Mouse (Mus musculus) CH12.LX (cell line): ENCODE measurements around the gene Prr19. TPM values are rescaled to one million over a fixed set of nuclear protein-coding genes. Genes with fewer than 3 reads are reported as not detected.
"Not testable (repeated sequence)": the region's sequence is repeated elsewhere in the genome, so short reads cannot be mapped to it uniquely, and the experiment has no call there.

Source experiments
- DNase-seq: peaks from one replicate; pipeline ENCODE4 v3.0.0-alpha.2; 2013; ENCODE audit errors: extremely low read depth
- H3K27ac ChIP-seq: 2 replicates; pipeline ENCODE4 v1.5.1; 2012; ENCODE audit warnings: low read depth, mild to moderate bottlenecking, control low read depth, moderate library complexity; ENCODE audit not compliant: insufficient read depth
- H3K27me3 ChIP-seq: replicated peaks from 2 replicates; pipeline ENCODE3; 2012; ENCODE audit warnings: inconsistent platforms
- H3K36me3 ChIP-seq, 2 experiments: replicated peaks in 1 of 2; 2 replicates each; pipeline versions ENCODE3 to v1.6.1; 2012; ENCODE audit warnings: inconsistent platforms in 1 of 2, low read length in 1 of 2, mild to moderate bottlenecking in 1 of 2, mixed read lengths in 1 of 2, moderate library complexity in 1 of 2; ENCODE audit not compliant: control insufficient read depth in 1 of 2, insufficient read depth in 1 of 2
- H3K4me1 ChIP-seq, 2 experiments: 2 replicates each; pipeline ENCODE4 v1.6.1; 2012; ENCODE audit warnings: inconsistent platforms in 1 of 2, moderate library complexity in 1 of 2; ENCODE audit not compliant: insufficient read depth in 2 of 2, control insufficient read depth in 1 of 2
- H3K4me2 ChIP-seq: 2 replicates; pipeline ENCODE4 v1.6.1; 2012; ENCODE audit warnings: low read depth, mild to moderate bottlenecking, control low read depth; ENCODE audit not compliant: poor library complexity, insufficient read depth, severe bottlenecking
- H3K4me3 ChIP-seq, 3 experiments: fragments of 150-350 bp in 1 of 3; sonication (generic) in 1 of 3; replicated peaks in 1 of 3; 2 replicates each; pipeline versions ENCODE3 to v1.5.1; 2011 to 2012; ENCODE audit warnings: low read depth in 2 of 3, low read length in 2 of 3, mild to moderate bottlenecking in 2 of 3, moderate library complexity in 2 of 3, control low read depth in 1 of 3, improper control_type of control experiment in 1 of 3, inconsistent platforms in 1 of 3, mixed read lengths in 1 of 3; ENCODE audit not compliant: poor library complexity in 1 of 3
- H3K79me2 ChIP-seq: replicated peaks from 2 replicates; pipeline ENCODE4 v1.6.1; 2012; ENCODE audit warnings: mild to moderate bottlenecking, moderate library complexity; ENCODE audit not compliant: control insufficient read depth, poor library complexity, insufficient read depth, severe bottlenecking; ENCODE audit errors: extremely low read depth
- H3K9ac ChIP-seq: 2 replicates; pipeline ENCODE4 v1.6.1; 2012; ENCODE audit warnings: low read depth, mild to moderate bottlenecking, control low read depth, moderate library complexity; ENCODE audit not compliant: insufficient read depth
- H3K9me3 ChIP-seq: replicated peaks from 2 replicates; pipeline ENCODE3; 2012; ENCODE audit warnings: low read length, inconsistent platforms, mixed read lengths
- CTCF ChIP-seq, 2 experiments: IDR thresholded peaks in 1 of 2; conservative IDR thresholded peaks in 1 of 2; 2 replicates each; pipeline ENCODE4 v1.5.1; 2011 to 2012; ENCODE audit warnings: low read depth in 2 of 2, low read length in 2 of 2, improper control_type of control experiment in 1 of 2, inconsistent platforms in 1 of 2, mild to moderate bottlenecking in 1 of 2, moderate library complexity in 1 of 2
- ELF1 ChIP-seq: IDR thresholded peaks from 2 replicates; pipeline ENCODE4 v1.6.1; 2014; ENCODE audit warnings: low read depth, mild to moderate bottlenecking, inconsistent platforms, low read length, improper control_type of control experiment
- EP300 ChIP-seq: IDR thresholded peaks from 2 replicates; pipeline ENCODE4 v1.6.1; 2011; ENCODE audit warnings: low read length, improper control_type of control experiment
- HCFC1 ChIP-seq: IDR thresholded peaks from 2 replicates; pipeline ENCODE4 v1.6.1; 2012; ENCODE audit warnings: low read depth, mild to moderate bottlenecking, inconsistent platforms, low read length, improper control_type of control experiment
- IRF4 ChIP-seq: IDR thresholded peaks from 2 replicates; pipeline ENCODE4 v1.6.1; 2014; ENCODE audit warnings: low read depth, mild to moderate bottlenecking, inconsistent platforms, low read length, improper control_type of control experiment
- JUND ChIP-seq: conservative IDR thresholded peaks from 2 replicates; pipeline ENCODE4 v1.6.1; 2011; ENCODE audit warnings: low read depth, low read length, improper control_type of control experiment
- MAFK ChIP-seq: IDR thresholded peaks from 2 replicates; pipeline ENCODE4 v1.6.1; 2011; ENCODE audit warnings: low read length, improper control_type of control experiment; ENCODE audit not compliant: insufficient replicate concordance
- MAZ ChIP-seq: IDR thresholded peaks from 2 replicates; pipeline ENCODE4 v1.6.1; 2012; ENCODE audit warnings: low read depth, mild to moderate bottlenecking, inconsistent platforms, low read length, improper control_type of control experiment, moderate library complexity
- MEF2A ChIP-seq: IDR thresholded peaks from 2 replicates; pipeline ENCODE4 v1.6.1; 2014; ENCODE audit warnings: low read depth, mild to moderate bottlenecking, inconsistent platforms, low read length, improper control_type of control experiment, borderline replicate concordance
- NELFE ChIP-seq: IDR thresholded peaks from 2 replicates; pipeline ENCODE4 v1.6.1; 2011; ENCODE audit warnings: low read depth, low read length, improper control_type of control experiment
- NRF1 ChIP-seq: IDR thresholded peaks from 2 replicates; pipeline ENCODE4 v1.6.1; 2014; ENCODE audit warnings: low read depth, mild to moderate bottlenecking, inconsistent platforms, low read length, improper control_type of control experiment, moderate library complexity
- PAX5 ChIP-seq: IDR thresholded peaks from 2 replicates; pipeline ENCODE4 v1.6.1; 2012; ENCODE audit warnings: low read length, inconsistent platforms, mixed read lengths
- RCOR1 ChIP-seq: conservative IDR thresholded peaks from 2 replicates; pipeline ENCODE4 v1.6.1; 2012; ENCODE audit warnings: low read depth, mild to moderate bottlenecking, inconsistent platforms, low read length, improper control_type of control experiment
- SMC3 ChIP-seq: IDR thresholded peaks from 2 replicates; pipeline ENCODE4 v1.6.1; 2011; ENCODE audit warnings: low read depth, low read length, improper control_type of control experiment
- TBP ChIP-seq: conservative IDR thresholded peaks from 2 replicates; pipeline ENCODE4 v1.6.1; 2011; ENCODE audit warnings: low read depth, low read length, improper control_type of control experiment
- TCF12 ChIP-seq: IDR thresholded peaks from 2 replicates; pipeline ENCODE4 v1.6.1; 2014; ENCODE audit warnings: low read depth, mild to moderate bottlenecking, inconsistent platforms, low read length, improper control_type of control experiment
- UBTF ChIP-seq: IDR thresholded peaks from 2 replicates; pipeline ENCODE4 v1.6.1; 2012; ENCODE audit warnings: low read depth, mild to moderate bottlenecking, inconsistent platforms, low read length, improper control_type of control experiment, moderate library complexity
- USF1 ChIP-seq: IDR thresholded peaks from 2 replicates; pipeline ENCODE4 v1.6.1; 2014; ENCODE audit warnings: low read depth, mild to moderate bottlenecking, inconsistent platforms, low read length, improper control_type of control experiment
- ZMIZ1 ChIP-seq: IDR thresholded peaks from 2 replicates; pipeline ENCODE4 v1.6.1; 2012; ENCODE audit warnings: low read depth, mild to moderate bottlenecking, inconsistent platforms, low read length, improper control_type of control experiment
- ZNF384 ChIP-seq: IDR thresholded peaks from 2 replicates; pipeline ENCODE4 v1.6.1; 2012; ENCODE audit warnings: low read depth, low read length, improper control_type of control experiment, inconsistent platforms
- dilution Hi-C: fragments of 300-500 bp; cut with MboI; formaldehyde crosslinking; loops from 2 replicates; pipeline ENCODE4 v1.14.3; 2020; ENCODE audit warnings: low sequenced_read_pairs; ENCODE audit not compliant: extremely low pct_unique_long_range_greater_than_20kb, extremely low pct_ligation_motif_present
- in situ Hi-C: fragments of 300-500 bp; cut with MboI; formaldehyde crosslinking; loops from 3 replicates; pipeline ENCODE4 v1.14.3; 2019; ENCODE audit warnings: low sequenced_read_pairs, low pct_ligation_motif_present, low pct_unique_long_range_greater_than_20kb, mixed read lengths
- polyA plus RNA-seq: library from polyadenylated mRNA; unstranded; fragments of >175 nt; gene quantifications from 2 replicates; pipeline ENCODE4 v1.2.1, GENCODE M21; 2012; ENCODE audit warnings: low read depth; ENCODE audit not compliant: insufficient read length
- total RNA-seq, 2 experiments: library from RNA; depleted of rRNA; stranded (reverse); fragments of 300-350 nt in 1 of 2; fragments of >200 nt in 1 of 2; gene quantifications; 2 replicates each; pipeline ENCODE4 v1.2.3; 2012 to 2014

Prr19 gene
- total and polyA plus RNA-seq, 3 experiments: not detected

DNA sequence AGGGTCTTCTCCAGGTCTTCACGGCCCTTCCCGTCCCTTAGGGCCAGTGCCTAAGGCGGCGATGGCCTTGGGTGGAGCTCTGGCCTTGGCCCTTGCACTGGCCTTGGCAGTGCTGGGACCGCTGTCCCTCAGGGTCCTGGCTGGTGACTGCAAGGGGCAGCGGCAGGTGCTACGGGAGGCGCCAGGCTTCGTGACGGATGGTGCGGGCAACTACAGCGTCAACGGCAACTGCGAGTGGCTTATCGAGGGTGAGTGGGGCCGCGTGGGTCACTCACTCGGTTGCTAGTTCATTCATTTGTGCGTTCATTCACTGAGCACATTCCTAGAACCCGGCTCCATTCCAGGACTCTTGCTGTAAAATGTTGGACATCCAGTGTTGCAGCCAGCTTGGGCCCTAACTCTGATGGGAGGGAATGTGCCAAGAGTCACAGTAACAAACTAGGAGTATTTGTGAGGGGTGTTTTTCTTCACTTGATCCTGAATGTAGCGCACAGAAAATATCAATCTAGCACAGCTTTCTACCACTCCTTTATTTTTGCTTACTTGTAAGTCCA lies 16.3 kb downstream of the Prr19 start:
- Histone ChIP-seq H3K27me3 (peaks cover 39% of the 10 kb centered on the region), H3K4me2 (no peak overlapping the region), H3K4me1 (peaks cover 7 to 14% of the 10 kb centered on the region in 2 experiments; a peak in 3 of 4 replicates), H3K9ac (no peak overlapping the region), H3K79me2 (no peaks in the 10 kb centered on the region), H3K4me3 (no peak overlapping the region), H3K36me3 (no peaks in the 10 kb centered on the region), H3K9me3 (peaks cover 2% of the 10 kb centered on the region), H3K27ac (no peak overlapping the region)
- no peak for DNase-seq
- no peak for TF ChIP-seq RCOR1
- TF ChIP-seq MAZ: no peak
- in situ Hi-C loops (no loop called here), dilution Hi-C loops (no loop called here)

DNA sequence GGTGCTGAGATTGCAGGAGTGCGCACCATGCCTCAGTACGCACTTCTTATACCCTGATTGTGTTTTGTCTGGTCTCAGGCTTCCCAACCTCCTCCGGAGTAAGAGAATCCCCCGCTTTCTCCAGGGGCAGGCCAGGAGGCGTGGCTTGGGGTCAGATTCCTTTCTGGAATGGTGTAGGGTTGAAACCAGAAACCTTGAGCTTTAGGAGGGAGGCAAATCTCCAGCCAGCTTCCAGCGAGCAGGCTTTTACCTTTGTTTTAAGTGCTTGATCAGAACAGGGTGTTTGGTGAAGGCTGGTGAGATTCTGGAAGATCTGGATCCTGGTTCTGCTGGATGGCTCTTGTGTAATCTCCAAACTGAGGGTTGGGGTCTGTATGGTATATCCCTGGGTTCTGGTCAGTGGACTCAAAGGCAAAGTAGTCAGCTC lies 20.9 kb downstream of the Prr19 start:
- Histone ChIP-seq H3K79me2 (no peaks in the 10 kb centered on the region), H3K27me3 (peaks cover 10% of the 10 kb centered on the region), H3K36me3 (no peaks in the 10 kb centered on the region), H3K9me3 (peaks cover 5% of the 10 kb centered on the region), H3K9ac (no peak overlapping the region), H3K4me2 (no peak overlapping the region), H3K4me3 (no peak overlapping the region), H3K4me1 (no peaks in the 10 kb centered on the region), H3K27ac (no peak overlapping the region)
- TF ChIP-seq PAX5 (no peak), SMC3 (no peak), HCFC1 (no peak), NELFE (no peak), JUND (no peak), EP300 (no peak), UBTF (no peak), ZNF384 (no peak)
- in situ Hi-C loops: no loop called here
- dilution Hi-C loops: no loop called here
- no peak for DNase-seq

DNA sequence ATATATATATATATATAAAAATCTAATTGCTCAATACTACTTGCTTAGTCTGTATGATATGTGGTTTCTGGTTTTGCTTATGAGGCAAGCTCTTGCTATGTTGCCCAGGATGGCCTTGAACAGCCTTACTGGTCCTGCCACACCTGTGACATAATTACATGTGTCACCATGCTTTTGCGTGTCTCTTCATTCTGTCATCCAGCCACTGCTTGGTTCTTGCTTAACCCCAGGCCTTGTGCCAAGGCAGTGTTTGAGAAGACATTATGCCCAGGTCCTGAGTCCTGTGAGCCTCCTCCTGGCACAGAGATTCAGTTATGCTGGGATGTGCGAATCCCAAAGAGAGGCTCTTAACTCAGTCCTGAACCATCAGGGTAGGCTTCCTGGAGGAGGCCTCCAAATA lies 22.0 kb downstream of the Prr19 start:
- dilution Hi-C loops: no loop called here
- no peaks in the 10 kb centered on the region for H3K4me1 ChIP-seq
- no peak overlapping the region for H3K27ac ChIP-seq
- in situ Hi-C loops: no loop called here
- H3K9ac ChIP-seq: no peak overlapping the region
- no peak for DNase-seq
- TF ChIP-seq IRF4 (no peak), NRF1 (no peak), ZNF384 (no peak), MAFK (no peak), TBP (no peak), CTCF (conservative IDR thresholded peaks at IDR 0.05 in 1 of 2, IDR thresholded peaks at IDR 0.05 in 1 of 2; ENCODE audit: low read depth in 2 of 2, low read length in 2 of 2) (no peak), USF1 (no peak), ZMIZ1 (no peak), ELF1 (no peak), SMC3 (no peak), MEF2A (no peak), MAZ (no peak), TCF12 (no peak)
- TF ChIP-seq, all 38 proteins: peak for 0
- Histone ChIP-seq H3K4me3 (no peak overlapping the region), H3K4me2 (no peak overlapping the region), H3K9me3 (peaks cover 5% of the 10 kb centered on the region), H3K27me3 (peaks cover 8% of the 10 kb centered on the region), H3K36me3 (no peaks in the 10 kb centered on the region), H3K79me2 (no peaks in the 10 kb centered on the region)

DNA sequence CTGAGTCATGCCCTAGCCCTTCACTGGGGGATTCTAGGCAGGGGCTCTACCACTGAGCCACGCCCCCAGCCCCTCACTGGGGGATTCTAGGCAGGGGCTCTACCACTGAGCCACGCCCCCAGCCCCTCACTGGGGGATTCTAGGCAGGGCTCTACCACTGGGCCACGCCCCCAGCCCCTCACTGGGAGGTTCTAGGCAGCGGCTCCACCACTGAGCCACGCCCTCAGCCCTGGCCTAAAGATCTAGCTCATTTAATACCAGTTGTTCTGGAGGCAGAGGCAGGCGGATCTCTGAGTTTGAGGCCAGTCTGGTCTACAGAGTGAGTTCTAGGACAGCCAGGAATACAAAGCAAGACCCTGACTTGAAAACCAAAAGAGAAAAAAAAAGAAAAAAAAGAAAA lies 24.2 kb downstream of the Prr19 start:
- DNase-seq, H3K27ac ChIP-seq, H3K9ac ChIP-seq, H3K4me1 ChIP-seq, H3K4me2 ChIP-seq, H3K4me3 ChIP-seq, in situ Hi-C loops, H3K9me3 ChIP-seq, H3K36me3 ChIP-seq, dilution Hi-C loops, H3K79me2 ChIP-seq: not testable (repeated sequence)
- H3K27me3 ChIP-seq: peaks cover 17% of the 10 kb centered on the region
